Mouse (Mus musculus) testis, adult 2 months (tissue): ENCODE data around the gene Thrap3. TPM values are rescaled to one million over a fixed set of nuclear protein-coding genes. Genes with fewer than 3 reads are reported as not detected.
A peak's percentile ranks its signal among the peaks of the same experiment; 100 is the strongest.

Experiments
- H3K27ac ChIP-seq: fragments of 200-500 bp; 2 replicates; pipeline ENCODE4 v1.5.1; 2012; ENCODE audit warnings: low read depth, low read length; ENCODE audit not compliant: control insufficient read depth, insufficient read depth
- H3K27me3 ChIP-seq: fragments of 200-500 bp; 2 replicates; pipeline ENCODE4 v1.6.1; 2012; ENCODE audit warnings: mild to moderate bottlenecking, low read length, moderate library complexity; ENCODE audit not compliant: control insufficient read depth, insufficient read depth
- H3K36me3 ChIP-seq: fragments of 200-500 bp; 2 replicates; pipeline ENCODE4 v1.6.1; 2012; ENCODE audit warnings: mild to moderate bottlenecking, low read length; ENCODE audit not compliant: control insufficient read depth, insufficient read depth
- H3K4me1 ChIP-seq: fragments of 200-500 bp; 2 replicates; pipeline ENCODE4 v1.6.1; 2012; ENCODE audit warnings: low read length; ENCODE audit not compliant: control insufficient read depth, insufficient read depth
- H3K4me3 ChIP-seq: fragments of 200-500 bp; 2 replicates; pipeline ENCODE4 v1.5.1; 2012; ENCODE audit warnings: low read depth, mild to moderate bottlenecking, low read length, moderate library complexity, mixed read lengths; ENCODE audit not compliant: control insufficient read depth
- CTCF ChIP-seq: fragments of 200-500 bp; IDR thresholded peaks from 2 replicates; pipeline ENCODE4 v1.5.1; 2012; ENCODE audit warnings: low read depth, mild to moderate bottlenecking, inconsistent platforms, low read length, moderate library complexity; ENCODE audit not compliant: control insufficient read depth, insufficient read depth, insufficient replicate concordance
- POLR2A ChIP-seq: fragments of 200-500 bp; IDR thresholded peaks from 2 replicates; pipeline ENCODE4 v1.6.1; 2012; ENCODE audit warnings: low read depth, mild to moderate bottlenecking, inconsistent platforms, low read length, moderate library complexity; ENCODE audit not compliant: control insufficient read depth
- polyA plus RNA-seq: library from polyadenylated mRNA; depleted of rRNA; stranded (reverse); fragments of >200 nt; gene quantifications from 2 replicates; pipeline ENCODE4 v1.2.3, GENCODE M21; 2012

Gene Thrap3
- polyA plus RNA-seq, 1 experiment: 56.8 TPM

- no peaks in the 10 kb centered on the region for H3K4me1 ChIP-seq
- TF ChIP-seq POLR2A: no peak
- TF ChIP-seq CTCF: no peak
- no peak overlapping the region for H3K4me3 ChIP-seq
- peaks cover 4% of the 10 kb centered on the region; the same call in 1 of the 2 replicates for H3K36me3 ChIP-seq
- no peaks in the 10 kb centered on the region for H3K27me3 ChIP-seq
- no peak overlapping the region for H3K27ac ChIP-seq
These were observed 64.8 kb downstream of the Thrap3 start for GRCm38 (mm10) chr4:126137773-126138172.

DNA sequence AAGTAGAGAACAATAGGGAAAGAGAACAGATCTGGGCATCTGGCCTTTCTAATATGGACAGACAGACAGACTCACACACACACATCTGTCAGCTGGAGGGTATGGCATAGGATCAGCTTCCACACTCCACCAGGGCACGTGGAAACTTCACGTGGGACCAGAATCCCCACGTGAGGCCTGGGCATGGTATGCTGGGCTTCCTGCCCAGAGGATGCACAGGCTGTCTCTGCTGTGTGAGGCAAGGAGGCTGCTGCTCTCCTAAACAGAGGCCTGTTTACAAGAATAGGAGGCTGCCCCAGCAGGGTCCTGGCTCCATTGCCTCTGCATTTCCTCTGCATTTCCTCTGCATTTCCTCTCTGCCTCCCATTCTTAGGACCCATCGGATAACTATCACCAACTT, 67.9 kb downstream of the Thrap3 start:
- H3K27ac ChIP-seq: no peak overlapping the region
- no peaks in the 10 kb centered on the region for H3K4me1 ChIP-seq
- TF ChIP-seq POLR2A: no peak
- no peak for TF ChIP-seq CTCF
- H3K4me3 ChIP-seq: no peak overlapping the region
- no peaks in the 10 kb centered on the region for H3K27me3 ChIP-seq
- peaks cover 4% of the 10 kb centered on the region for H3K36me3 ChIP-seq

DNA sequence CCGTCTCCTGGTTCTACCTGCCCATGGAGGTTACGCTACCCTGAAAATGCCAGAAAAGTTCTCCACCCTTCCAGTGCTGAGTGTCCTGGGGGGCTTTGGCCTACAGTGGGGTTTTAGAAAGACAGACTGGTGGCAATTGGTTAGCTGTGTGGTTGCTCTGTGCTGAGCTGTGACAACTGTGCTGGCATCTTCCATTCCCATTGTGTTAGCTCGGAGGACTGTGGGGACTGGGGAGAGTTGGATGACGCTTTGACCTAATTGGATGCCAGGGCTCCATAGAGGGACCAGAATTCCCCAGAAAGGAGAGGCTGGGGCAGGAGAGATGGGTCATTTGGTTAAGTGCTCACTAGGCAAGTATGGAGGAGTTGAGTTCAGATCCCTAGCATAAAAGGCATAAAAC, 68.3 kb downstream of the Thrap3 start:
- no peaks in the 10 kb centered on the region for H3K27me3 ChIP-seq
- no peak for TF ChIP-seq CTCF
- no peak for TF ChIP-seq POLR2A
- H3K4me3 ChIP-seq: no peak overlapping the region
- H3K36me3 ChIP-seq: peaks cover 2% of the 10 kb centered on the region
- H3K4me1 ChIP-seq: no peaks in the 10 kb centered on the region
- no peak overlapping the region for H3K27ac ChIP-seq

- H3K36me3 ChIP-seq: no peaks in the 10 kb centered on the region; the same call in 1 of the 2 replicates
- no peak overlapping the region for H3K4me3 ChIP-seq
- H3K27me3 ChIP-seq: no peaks in the 10 kb centered on the region
- H3K27ac ChIP-seq: peak overlapping the region; percentile 59; the same call in 1 of the 2 replicates
- no peaks in the 10 kb centered on the region for H3K4me1 ChIP-seq
- TF ChIP-seq POLR2A (no peak), CTCF (no peak)
These were observed 69.8 kb downstream of the Thrap3 start for GRCm38 (mm10) chr4:126132636-126133264.

DNA sequence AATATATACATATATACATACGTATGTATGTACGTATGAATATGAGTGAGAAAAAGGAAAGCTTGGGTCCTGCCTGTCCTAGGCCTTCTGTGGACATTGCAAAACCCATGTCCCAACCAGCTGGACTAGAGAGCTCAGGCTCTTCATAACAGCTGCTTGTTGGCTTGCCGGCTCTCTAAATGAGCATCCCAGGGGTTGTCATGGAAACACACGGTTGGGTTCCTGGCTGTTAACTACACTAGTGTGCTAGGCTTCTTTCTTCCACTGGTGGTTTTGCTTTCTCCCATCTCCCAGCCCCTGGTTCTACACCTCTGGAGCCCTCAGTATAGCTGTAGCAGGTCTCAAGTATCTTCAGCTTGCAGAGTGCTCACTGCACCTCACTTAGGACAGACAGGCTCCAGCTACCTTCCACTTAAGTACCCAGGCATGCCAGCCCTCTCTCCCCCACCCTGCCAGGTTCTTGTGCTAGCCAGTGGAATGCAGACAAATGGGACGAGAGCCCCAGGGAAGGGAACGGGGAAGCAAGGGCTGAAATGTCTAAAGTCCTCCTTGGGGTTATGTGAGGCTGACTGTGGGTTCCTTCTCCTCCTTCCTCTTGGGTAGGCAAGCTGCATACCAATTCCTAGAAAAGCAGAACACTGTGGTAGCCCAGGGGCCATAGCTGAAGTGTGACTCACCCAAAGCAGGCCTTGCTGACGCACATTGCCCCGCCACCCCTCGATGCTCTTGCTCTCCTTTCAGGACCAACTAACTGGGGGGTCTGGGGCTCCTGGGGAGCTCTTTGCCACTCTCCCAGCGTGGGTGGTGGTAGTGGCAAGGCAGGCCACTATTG, 71.1 kb downstream of the Thrap3 start:
- Histone ChIP-seq H3K27ac (peak overlapping the region; percentile 59; the same call in 1 of the 2 replicates), H3K4me1 (no peaks in the 10 kb centered on the region), H3K36me3 (no peaks in the 10 kb centered on the region; the same call in 1 of the 2 replicates), H3K27me3 (no peaks in the 10 kb centered on the region), H3K4me3 (no peak overlapping the region)
- TF ChIP-seq POLR2A: no peak
- TF ChIP-seq CTCF: no peak

DNA sequence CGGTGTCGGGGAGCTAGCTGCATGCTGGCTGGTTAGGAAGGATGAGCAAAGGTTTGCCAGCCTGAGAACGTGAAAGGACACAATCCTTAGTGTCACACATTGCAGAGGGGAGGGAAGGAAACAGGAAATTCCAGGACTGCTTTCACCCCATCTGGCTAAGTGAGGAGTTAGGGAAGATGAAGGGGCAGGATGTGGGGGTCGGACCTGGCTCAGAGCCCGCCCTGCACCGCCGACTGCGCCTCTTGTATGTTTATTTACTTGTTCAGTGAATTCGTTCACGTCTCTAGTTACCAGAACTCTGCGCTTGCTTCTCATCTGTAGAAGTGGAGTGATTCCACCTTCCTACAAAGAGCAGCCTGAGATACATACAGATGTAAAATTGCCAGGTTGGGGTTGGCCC, 72.1 kb downstream of the Thrap3 start:
- no peak overlapping the region for H3K4me3 ChIP-seq
- no peaks in the 10 kb centered on the region; the same call in 1 of the 2 replicates for H3K36me3 ChIP-seq
- TF ChIP-seq POLR2A: no peak
- no peak for TF ChIP-seq CTCF
- H3K27me3 ChIP-seq: no peaks in the 10 kb centered on the region
- H3K4me1 ChIP-seq: no peaks in the 10 kb centered on the region
- H3K27ac ChIP-seq: no peak overlapping the region; the same call in 1 of the 2 replicates

DNA sequence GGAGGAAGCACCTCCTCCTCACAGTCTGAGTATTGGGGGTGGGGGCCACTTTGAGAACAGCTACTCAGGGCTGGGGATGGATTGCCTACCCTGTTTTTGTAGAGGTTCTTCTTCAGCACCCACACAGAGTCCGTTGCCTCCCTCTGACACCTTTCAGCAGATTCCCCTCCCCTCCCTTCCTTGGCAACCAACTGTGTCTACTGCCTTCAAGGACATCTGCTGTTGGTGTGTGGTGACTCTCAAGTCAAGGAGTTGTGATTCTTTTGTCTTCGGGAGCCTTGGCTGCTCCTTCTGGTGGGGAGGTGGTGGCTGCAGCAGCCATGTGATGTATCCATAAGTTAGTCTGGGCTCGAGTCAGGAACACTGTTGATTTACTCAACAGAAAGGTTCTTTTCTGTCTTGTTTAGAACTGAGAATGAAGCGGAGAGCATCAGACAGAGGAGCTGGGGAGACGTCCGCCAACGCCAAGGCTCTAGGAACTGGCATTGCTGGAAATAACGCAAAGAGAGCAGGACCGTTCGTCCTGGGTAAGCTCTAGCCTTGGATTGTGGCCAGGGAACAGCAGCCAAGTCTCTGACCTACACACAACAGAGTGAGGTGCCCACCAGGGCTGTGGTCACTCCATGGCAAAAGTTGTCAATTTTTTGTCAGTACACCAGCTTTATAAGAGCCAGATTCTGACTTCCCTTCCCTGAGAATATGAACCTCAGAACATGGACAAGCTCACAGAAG, 79.1 kb downstream of the Thrap3 start:
- Histone ChIP-seq H3K27me3 (no peaks in the 10 kb centered on the region), H3K4me3 (no peak overlapping the region), H3K27ac (no peak overlapping the region; the same call in 1 of the 2 replicates), H3K36me3 (no peaks in the 10 kb centered on the region; the same call in 1 of the 2 replicates), H3K4me1 (no peaks in the 10 kb centered on the region; the same call in 1 of the 2 replicates)
- no peak for TF ChIP-seq CTCF
- no peak for TF ChIP-seq POLR2A
